Mouse (Mus musculus): ENCODE results near the gene Osbpl8. TPM values are rescaled to one million over a fixed set of nuclear protein-coding genes. Genes with fewer than 3 reads are reported as not detected.

Gene Osbpl8
- polyA plus RNA-seq, 1 experiment from 2014 or later, result 9.0 TPM

DNA sequence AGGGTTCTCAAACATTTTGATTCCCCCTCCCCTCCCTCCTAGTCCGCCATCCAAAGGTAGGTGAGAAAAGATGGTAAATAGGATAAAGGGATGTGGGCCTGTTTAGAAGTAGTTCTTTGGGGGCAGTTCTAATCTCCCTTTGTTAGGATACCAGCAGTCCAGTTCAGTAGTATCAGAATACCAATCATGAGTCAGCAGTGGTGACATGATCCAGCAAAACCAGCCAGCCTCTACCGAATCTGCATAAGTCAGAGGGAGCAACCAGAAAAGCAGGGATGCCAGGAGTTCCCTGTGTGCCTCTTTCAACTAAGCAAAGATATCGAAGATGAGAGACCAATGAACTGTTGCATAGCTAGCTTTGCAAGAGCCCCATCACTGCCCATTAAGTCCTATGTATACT, 91.6 kb downstream of the Osbpl8 start:
- Histone ChIP-seq H3K9ac (no peak overlapping the region), H3K9me3 (replicated peaks) (no peaks in the 10 kb centered on the region), H3K4me2 (no peak overlapping the region), H3K27ac (no peak overlapping the region), H3K27me3 (no peaks in the 10 kb centered on the region), H3K4me3 (replicated peaks) (no peak overlapping the region), H3K36me3 (no peaks in the 10 kb centered on the region), H3K4me1 (no peaks in the 10 kb centered on the region)
- WGBS, result 82% methylated on average over 3 of the region's 3 CpGs
- ATAC-seq (replicated peaks; ENCODE audit: low FRiP score), result no peak

DNA sequence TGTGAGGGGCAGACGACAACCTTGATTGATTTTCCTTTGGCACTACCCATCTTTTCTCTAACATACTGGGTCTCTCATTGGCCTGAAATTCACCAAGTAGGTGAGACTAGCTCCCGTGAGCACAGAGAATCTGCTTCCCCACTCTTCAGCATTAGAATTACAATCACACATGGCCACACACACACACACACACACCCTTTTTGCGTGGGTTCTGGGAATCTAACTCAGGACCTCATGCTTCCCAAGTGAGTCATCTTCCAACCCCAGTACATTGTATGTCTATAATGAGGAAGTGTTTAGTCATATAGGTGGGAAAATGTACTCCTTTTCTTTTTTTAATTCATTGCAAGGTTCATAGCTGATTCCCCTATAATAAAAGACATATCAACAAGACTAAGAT, 92.8 kb downstream of the Osbpl8 start:
- Histone ChIP-seq H3K36me3 (no peaks in the 10 kb centered on the region), H3K27me3 (no peaks in the 10 kb centered on the region), H3K4me3 (replicated peaks) (no peak overlapping the region), H3K9me3 (replicated peaks) (no peaks in the 10 kb centered on the region), H3K9ac (no peak overlapping the region), H3K27ac (no peak overlapping the region), H3K4me2 (no peak overlapping the region), H3K4me1 (no peaks in the 10 kb centered on the region)
- WGBS, result 87% methylated on average over 3 of the region's 3 CpGs
- ATAC-seq (replicated peaks; ENCODE audit: low FRiP score), result no peak

DNA sequence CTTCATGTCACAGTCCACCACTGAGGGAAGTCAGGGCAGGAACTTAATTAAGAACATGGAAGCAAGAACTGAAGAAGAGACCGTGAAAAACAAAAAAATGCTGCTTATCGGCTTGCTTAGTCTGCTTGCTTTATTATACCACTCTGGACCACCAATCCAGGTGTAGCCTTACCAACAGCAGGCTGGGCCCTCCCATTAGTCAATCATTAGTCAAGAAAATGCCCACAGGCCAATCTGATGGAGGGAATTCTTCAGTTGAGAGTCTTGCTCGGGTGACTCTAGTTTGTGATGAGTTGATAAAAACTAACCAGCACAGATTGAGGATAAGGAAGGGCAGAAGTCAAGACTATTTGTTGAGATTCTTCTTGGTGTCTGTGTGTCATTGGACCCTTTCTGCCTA, 93.7 kb downstream of the Osbpl8 start:
- no peak overlapping the region for H3K27ac ChIP-seq
- H3K9me3 ChIP-seq (replicated peaks), result no peaks in the 10 kb centered on the region

DNA sequence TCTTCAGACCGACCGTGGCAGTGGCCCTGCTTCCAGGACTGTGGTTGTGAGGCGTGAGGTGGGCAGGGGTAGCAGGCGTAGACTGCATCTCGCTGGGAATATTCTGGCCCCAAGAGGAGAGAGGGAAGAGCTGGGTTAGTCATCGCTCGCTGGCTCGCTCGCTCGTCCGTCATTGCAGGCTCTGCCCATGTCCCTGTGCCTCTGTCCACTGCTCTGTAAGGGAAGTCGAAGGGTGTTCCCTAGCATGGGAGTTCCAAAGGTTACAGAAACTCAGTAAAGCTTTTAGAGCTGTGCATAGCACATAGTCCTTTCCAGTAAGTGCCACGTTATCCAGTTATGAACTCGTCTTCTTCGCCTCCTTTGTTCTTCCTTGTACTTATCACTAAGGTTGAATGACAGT, 107.1 kb downstream of the Osbpl8 start:
- no peaks in the 10 kb centered on the region for H3K9me3 ChIP-seq (replicated peaks)
- ATAC-seq (replicated peaks; ENCODE audit: low FRiP score), result peak; percentile 62; the same call in 1 of the 2 replicates
- H3K27me3 ChIP-seq, result no peaks in the 10 kb centered on the region
- peaks cover 32% of the 10 kb centered on the region for H3K36me3 ChIP-seq
- no peak overlapping the region for H3K9ac ChIP-seq
- peaks cover 8% of the 10 kb centered on the region; the same call in 1 of the 2 replicates for H3K4me1 ChIP-seq
- no peak overlapping the region for H3K4me2 ChIP-seq
- WGBS, result 76% methylated on average over 15 of the region's 15 CpGs
- no peak overlapping the region; the same call in 1 of the 2 replicates for H3K27ac ChIP-seq
- H3K4me3 ChIP-seq (replicated peaks), result no peak overlapping the region

More for the DNA sequence above, 93.7 kb downstream of the Osbpl8 start:
- Histone ChIP-seq H3K4me1 (no peaks in the 10 kb centered on the region), H3K27me3 (no peaks in the 10 kb centered on the region), H3K4me3 (replicated peaks) (no peak overlapping the region), H3K9ac (no peak overlapping the region), H3K36me3 (no peaks in the 10 kb centered on the region), H3K4me2 (no peak overlapping the region)
- peak; percentile 80 for ATAC-seq (replicated peaks; ENCODE audit: low FRiP score)
- 59% methylated on average over 3 of the region's 3 CpGs for WGBS

DNA sequence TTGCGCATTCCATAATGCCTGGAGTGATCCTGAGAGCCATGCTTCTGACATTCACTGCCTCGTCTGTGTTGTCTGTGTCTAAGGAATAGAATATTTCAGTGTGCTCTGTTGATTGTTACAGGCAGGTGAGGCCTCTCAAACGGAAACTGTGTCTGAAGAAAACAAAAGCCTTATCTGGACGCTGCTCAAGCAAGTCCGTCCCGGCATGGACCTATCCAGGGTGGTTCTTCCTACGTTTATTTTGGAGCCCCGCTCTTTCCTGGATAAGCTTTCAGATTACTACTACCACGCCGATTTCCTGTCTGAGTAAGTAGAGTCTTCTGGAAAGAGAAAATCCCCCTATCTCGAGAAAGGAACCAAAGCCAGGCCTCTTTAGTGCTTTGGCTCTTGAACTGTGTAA, 108.4 kb downstream of the Osbpl8 start:
- Histone ChIP-seq H3K27ac (0 out of 2 replicates have a peak overlapping the region, but pooled peaks have one; percentile 39), H3K27me3 (no peaks in the 10 kb centered on the region), H3K4me3 (replicated peaks) (no peak overlapping the region), H3K4me1 (peaks cover 8% of the 10 kb centered on the region; the same call in 1 of the 2 replicates), H3K9ac (no peak overlapping the region), H3K4me2 (no peak overlapping the region), H3K36me3 (peaks cover 39% of the 10 kb centered on the region), H3K9me3 (replicated peaks) (no peaks in the 10 kb centered on the region)
- ATAC-seq (replicated peaks; ENCODE audit: low FRiP score), result no peak
- 80% methylated on average over 11 of the region's 11 CpGs for WGBS

DNA sequence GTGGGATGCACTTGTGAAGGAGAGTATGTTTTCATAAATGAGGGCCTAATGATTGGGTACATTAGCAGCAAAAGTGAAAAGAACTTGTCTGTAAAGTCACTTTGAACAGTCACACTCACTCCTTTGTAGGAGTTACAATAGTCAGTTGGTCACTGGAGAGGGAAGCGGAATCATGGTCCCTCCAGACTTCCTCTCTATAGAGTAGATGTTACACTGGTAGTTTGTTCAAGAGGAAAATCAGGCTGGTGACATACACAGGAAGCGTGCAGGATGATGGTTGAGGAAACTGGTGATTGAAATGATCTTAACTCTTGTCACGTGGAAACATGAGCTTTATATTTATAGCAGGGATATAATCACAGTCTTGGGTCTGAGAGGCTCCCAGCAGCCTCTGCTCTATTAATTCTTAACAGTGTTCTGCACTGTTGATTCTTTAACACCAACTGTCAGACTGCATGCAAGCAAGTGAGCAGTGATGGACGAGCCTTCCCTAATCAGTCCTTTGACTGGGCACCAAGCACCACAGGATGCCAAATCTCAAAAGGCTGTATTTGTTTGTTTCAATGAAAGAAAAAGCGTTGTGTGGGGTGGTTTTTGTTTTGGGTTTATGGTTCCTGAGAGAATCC, 109.0 kb downstream of the Osbpl8 start:
- ATAC-seq (replicated peaks; ENCODE audit: low FRiP score), result peak; percentile 81; the same call in 1 of the 2 replicates
- no peak overlapping the region for H3K9ac ChIP-seq
- no peaks in the 10 kb centered on the region for H3K9me3 ChIP-seq (replicated peaks)
- H3K27ac ChIP-seq, result peak overlapping the region; percentile 39
- H3K4me3 ChIP-seq (replicated peaks), result no peak overlapping the region
- H3K4me1 ChIP-seq, result peaks cover 8% of the 10 kb centered on the region; the same call in 1 of the 2 replicates
- no peaks in the 10 kb centered on the region for H3K27me3 ChIP-seq
- 48% methylated on average over 5 of the region's 5 CpGs for WGBS
- peaks cover 39% of the 10 kb centered on the region for H3K36me3 ChIP-seq
- no peak overlapping the region for H3K4me2 ChIP-seq

DNA sequence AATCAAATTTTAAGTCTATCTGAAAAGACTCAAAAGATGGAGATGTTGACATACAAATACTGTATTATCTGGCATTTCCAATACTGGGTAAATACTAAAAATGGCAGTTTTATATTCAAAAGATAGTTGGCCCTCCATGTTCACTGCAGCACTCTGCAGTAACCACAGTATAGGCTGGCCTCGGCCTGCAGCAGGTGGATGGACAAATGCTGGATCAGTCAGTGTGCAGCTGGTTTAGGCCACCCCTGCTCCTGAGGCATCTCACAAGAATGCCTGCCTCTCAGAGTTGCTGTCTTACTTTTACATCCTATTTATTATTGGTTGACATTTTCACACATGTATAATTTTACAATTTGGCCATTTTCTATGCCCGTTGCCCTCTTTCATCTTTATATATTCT, 111.3 kb downstream of the Osbpl8 start:
- no peak for ATAC-seq (replicated peaks; ENCODE audit: low FRiP score)
- H3K9me3 ChIP-seq (replicated peaks), result no peaks in the 10 kb centered on the region
- H3K4me2 ChIP-seq, result no peak overlapping the region
- H3K4me3 ChIP-seq (replicated peaks), result no peak overlapping the region
- WGBS, result 88% methylated on average over 2 of the region's 2 CpGs
- peaks cover 8% of the 10 kb centered on the region; the same call in 1 of the 2 replicates for H3K4me1 ChIP-seq
- H3K36me3 ChIP-seq, result peaks cover 30% of the 10 kb centered on the region
- no peak overlapping the region for H3K9ac ChIP-seq
- H3K27ac ChIP-seq, result no peak overlapping the region
- no peaks in the 10 kb centered on the region for H3K27me3 ChIP-seq

DNA sequence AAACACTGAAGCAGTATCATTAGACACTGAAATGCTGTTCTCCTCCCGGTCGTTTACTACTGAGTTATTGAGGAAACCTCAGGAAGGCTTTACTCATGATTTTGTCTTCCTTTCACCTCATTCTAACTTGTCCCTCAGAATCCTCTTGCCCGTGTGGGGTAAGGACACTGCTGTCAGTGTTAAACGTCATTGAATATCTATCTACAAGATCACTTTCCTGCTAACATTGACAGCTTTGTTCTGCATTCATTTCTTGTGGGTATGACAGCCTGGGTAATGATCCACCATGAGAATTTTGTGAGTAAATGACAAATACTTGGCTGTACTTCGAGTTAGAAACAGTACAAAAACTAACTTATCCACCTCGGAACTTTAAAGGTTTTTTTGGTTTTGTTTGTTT, 133.1 kb downstream of the Osbpl8 start:
- peak overlapping the region; percentile 68 for H3K4me2 ChIP-seq

DNA sequence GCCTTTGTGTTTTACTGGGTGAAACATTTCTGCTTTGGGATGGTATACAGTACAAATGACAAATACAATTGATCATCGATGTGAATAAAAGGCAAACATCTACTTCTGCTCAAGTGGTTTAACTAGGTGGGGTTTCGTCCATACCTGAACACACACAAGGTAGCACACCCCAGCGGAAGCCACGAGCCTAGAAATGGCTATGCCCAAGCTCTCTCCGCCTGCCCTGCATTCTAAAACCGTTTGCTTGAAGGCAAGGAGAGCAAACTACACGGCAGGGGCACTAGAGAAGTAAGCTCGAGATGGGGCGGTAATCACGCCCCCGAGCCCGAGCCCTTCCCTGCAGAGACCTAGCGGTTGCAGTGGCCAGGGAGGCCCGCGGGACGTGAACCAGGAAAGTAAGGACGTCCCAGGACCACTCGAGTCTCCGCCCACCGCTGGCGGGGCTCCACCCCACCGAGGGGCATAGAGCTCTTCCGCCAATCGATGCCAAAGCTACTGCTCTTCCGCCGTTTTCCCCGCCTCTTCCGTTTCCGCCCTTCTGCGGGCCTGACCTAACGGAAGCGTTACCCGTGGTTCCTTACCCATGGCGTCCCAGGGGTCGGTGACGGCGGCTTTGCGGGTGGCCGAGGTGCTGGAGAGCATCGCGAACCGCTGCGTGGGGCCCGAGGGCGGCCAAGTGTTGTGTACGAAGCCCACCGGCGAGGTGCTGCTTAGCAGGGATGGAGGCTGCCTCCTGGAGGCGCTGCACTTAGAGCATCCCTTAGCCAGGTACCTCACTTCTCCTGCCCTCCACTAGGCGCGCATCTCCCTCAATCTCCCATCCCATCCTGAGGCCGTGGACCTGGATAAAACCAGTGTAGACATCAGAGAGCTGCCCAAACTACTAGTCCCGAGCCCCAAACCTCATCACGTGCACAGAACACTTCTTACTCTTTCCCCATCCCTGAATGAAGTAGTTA, 133.9 kb downstream of the Osbpl8 start, which contains the start of gene Bbs10:
Gene Bbs10, plus strand, starts transcription at position 540 of the 959 bp plus-strand sequence.
- peak within 1 kb of the TSS; percentile 60 for H3K9ac ChIP-seq
- under 1% methylated on average over 54 of the region's 54 CpGs for WGBS
- peak; percentile 100 for ATAC-seq (replicated peaks; ENCODE audit: low FRiP score)
- no peaks in the 10 kb centered on the region for H3K9me3 ChIP-seq (replicated peaks)
- peak within 1 kb of the TSS; percentile 87 for H3K27ac ChIP-seq
- H3K36me3 ChIP-seq, result peaks cover 7% of the 10 kb centered on the region; the same call in 1 of the 2 replicates
- H3K4me3 ChIP-seq (replicated peaks), result peak within 1 kb of the TSS; percentile 86
- peaks cover 8% of the 10 kb centered on the region for H3K4me1 ChIP-seq
- no peaks in the 10 kb centered on the region for H3K27me3 ChIP-seq
- peak within 1 kb of the TSS; percentile 68 for H3K4me2 ChIP-seq

More for the DNA sequence above, 133.1 kb downstream of the Osbpl8 start:
- H3K4me1 ChIP-seq, result peaks cover 8% of the 10 kb centered on the region
- no peaks in the 10 kb centered on the region for H3K27me3 ChIP-seq
- WGBS, result 39% methylated on average over 6 of the region's 6 CpGs
- ATAC-seq (replicated peaks; ENCODE audit: low FRiP score), result no peak
- no peaks in the 10 kb centered on the region for H3K9me3 ChIP-seq (replicated peaks)
- peak overlapping the region; percentile 54; the same call in 1 of the 2 replicates for H3K9ac ChIP-seq
- peaks cover 10% of the 10 kb centered on the region; the same call in 1 of the 2 replicates for H3K36me3 ChIP-seq
- no peak overlapping the region for H3K27ac ChIP-seq
- peak overlapping the region; percentile 86 for H3K4me3 ChIP-seq (replicated peaks)

DNA sequence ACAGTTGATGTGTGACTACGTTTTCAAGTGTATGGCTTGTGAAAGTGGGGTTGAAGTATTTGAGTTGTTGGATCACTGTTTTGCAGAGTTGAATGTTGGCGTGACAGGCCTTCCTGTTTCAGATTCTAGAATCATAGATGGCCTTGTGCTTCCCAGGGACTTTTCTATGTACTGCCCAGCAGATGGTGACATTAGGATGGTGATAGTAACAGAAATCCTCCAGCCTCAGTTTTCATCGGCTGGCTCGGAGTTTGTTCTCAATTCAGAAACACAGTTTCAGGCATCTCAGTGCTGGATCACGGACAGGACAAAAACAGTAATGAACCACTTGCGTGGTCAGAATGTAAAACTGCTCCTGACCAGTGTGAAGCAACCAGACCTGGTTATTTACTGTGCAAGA, 135.0 kb downstream of the Osbpl8 start:
- Histone ChIP-seq H3K27ac (no peak overlapping the region), H3K4me2 (peak overlapping the region; percentile 68), H3K4me3 (replicated peaks) (no peak overlapping the region; the same call in 1 of the 2 replicates), H3K36me3 (peaks cover 7% of the 10 kb centered on the region; the same call in 1 of the 2 replicates), H3K9ac (no peak overlapping the region), H3K27me3 (no peaks in the 10 kb centered on the region), H3K9me3 (replicated peaks) (no peaks in the 10 kb centered on the region), H3K4me1 (peaks cover 8% of the 10 kb centered on the region)
- WGBS, result 82% methylated on average over 6 of the region's 6 CpGs
- no peak for ATAC-seq (replicated peaks; ENCODE audit: low FRiP score)

DNA sequence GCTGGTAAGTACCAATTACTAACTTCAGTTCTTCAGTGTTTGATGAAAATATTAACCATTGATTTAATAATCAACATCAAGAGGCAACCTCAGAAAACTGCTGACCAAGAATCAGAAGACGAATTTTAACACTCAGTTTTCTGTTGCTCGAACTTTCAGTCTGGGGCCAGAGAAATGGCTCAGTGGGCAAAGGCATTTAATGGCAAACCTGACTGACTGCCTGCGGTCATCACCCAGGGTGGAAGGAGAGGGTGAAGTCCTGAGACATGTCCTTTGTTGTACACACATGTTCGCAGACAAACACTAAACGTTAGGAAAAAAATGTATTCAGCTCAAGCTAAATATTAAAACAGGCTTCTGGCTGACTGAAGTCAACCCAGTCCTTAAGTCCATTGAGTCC, 136.5 kb downstream of the Osbpl8 start:
- Histone ChIP-seq H3K4me3 (replicated peaks) (no peak overlapping the region), H3K4me2 (no peak overlapping the region), H3K36me3 (peaks cover 7% of the 10 kb centered on the region; the same call in 1 of the 2 replicates), H3K27ac (no peak overlapping the region), H3K9me3 (replicated peaks) (no peaks in the 10 kb centered on the region), H3K4me1 (peaks cover 8% of the 10 kb centered on the region), H3K27me3 (no peaks in the 10 kb centered on the region), H3K9ac (no peak overlapping the region)
- no peak for ATAC-seq (replicated peaks; ENCODE audit: low FRiP score)
- 96% methylated on average over 5 of the region's 5 CpGs for WGBS

DNA sequence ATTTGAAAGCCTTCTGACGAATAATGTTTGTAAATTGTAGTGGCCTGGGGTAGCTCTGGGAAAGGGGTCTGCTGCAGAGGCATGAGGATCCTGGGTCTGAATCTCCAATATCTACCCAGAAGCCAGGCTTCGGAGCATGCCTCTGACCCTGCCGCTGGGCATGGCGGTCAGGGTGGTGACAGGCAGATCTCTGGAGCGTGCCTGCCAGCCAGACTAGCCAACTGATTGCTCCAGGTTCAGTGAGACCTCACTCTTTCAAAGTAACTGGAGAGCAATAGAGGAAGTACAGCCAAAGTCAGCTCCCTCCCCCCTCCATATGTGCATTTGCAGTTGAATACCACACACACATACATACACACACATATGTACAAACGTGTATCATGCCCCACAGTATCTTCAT, 137.9 kb downstream of the Osbpl8 start:
- peaks cover 8% of the 10 kb centered on the region for H3K4me1 ChIP-seq
- no peaks in the 10 kb centered on the region for H3K9me3 ChIP-seq (replicated peaks)
- H3K27ac ChIP-seq, result no peak overlapping the region
- H3K27me3 ChIP-seq, result no peaks in the 10 kb centered on the region
- no peak for ATAC-seq (replicated peaks; ENCODE audit: low FRiP score)
- peaks cover 7% of the 10 kb centered on the region; the same call in 1 of the 2 replicates for H3K36me3 ChIP-seq
- H3K9ac ChIP-seq, result no peak overlapping the region
- no peak overlapping the region for H3K4me3 ChIP-seq (replicated peaks)
- no peak overlapping the region for H3K4me2 ChIP-seq
- WGBS, result 90% methylated on average over 6 of the region's 6 CpGs
